Mouse (Mus musculus) lung, postnatal 0 days (tissue): ENCODE measurements at regions not wholly inside any gene's neighbourhood (a gene's known extent, or its start where the extent isn't known, plus 50 kb on each side); places are given as distances from the start of the nearest gene placed in this dataset.

Source experiments
- ATAC-seq: fragments of 200-750 bp; cut with Nextera tagmentation; 2 replicates; pipeline ENCODE4 v1.8.0; 2017; ENCODE audit warnings: moderate library complexity
- DNase-seq: peaks from one replicate; pipeline ENCODE4 v3.0.0-alpha.2; 2016; ENCODE audit warnings: low spot score
- H3K27ac ChIP-seq: fragments of 300-500 bp; sonication (generic); 2 replicates; pipeline ENCODE4 v1.5.1; 2014; ENCODE audit warnings: antibody characterized with exemption, mild to moderate bottlenecking, low read length, mixed read lengths
- H3K27me3 ChIP-seq: fragments of 300-500 bp; sonication (generic); replicated peaks from 2 replicates; pipeline ENCODE4 v1.6.1; 2014; ENCODE audit warnings: low read length, mixed read lengths; ENCODE audit not compliant: insufficient read depth
- H3K36me3 ChIP-seq: fragments of 300-500 bp; sonication (generic); 2 replicates; pipeline ENCODE4 v1.6.1; 2014; ENCODE audit warnings: low read length, mixed read lengths; ENCODE audit not compliant: insufficient read depth
- H3K4me1 ChIP-seq: fragments of 300-500 bp; sonication (generic); 2 replicates; pipeline ENCODE4 v1.6.1; 2014; ENCODE audit warnings: antibody characterized with exemption, low read depth, low read length, mixed read lengths; ENCODE audit not compliant: insufficient read depth
- H3K4me2 ChIP-seq: fragments of 300-500 bp; sonication (generic); replicated peaks from 2 replicates; pipeline ENCODE4 v1.6.1; 2014; ENCODE audit warnings: low read depth, mild to moderate bottlenecking, low read length, moderate library complexity, mixed read lengths
- H3K4me3 ChIP-seq: fragments of 300-500 bp; sonication (generic); 2 replicates; pipeline ENCODE4 v1.5.1; 2014; ENCODE audit warnings: low read depth, low read length
- H3K9ac ChIP-seq: fragments of 300-500 bp; sonication (generic); replicated peaks from 2 replicates; pipeline ENCODE4 v1.6.1; 2014; ENCODE audit warnings: low read depth, mild to moderate bottlenecking
- H3K9me3 ChIP-seq: fragments of 300-500 bp; sonication (generic); 2 replicates; pipeline ENCODE4 v1.6.1; 2016; ENCODE audit warnings: low read length, mixed read lengths
- CTCF ChIP-seq: IDR thresholded peaks from 2 replicates; pipeline ENCODE4 v1.5.1; 2016; ENCODE audit warnings: antibody characterized with exemption, mild to moderate bottlenecking
- EP300 ChIP-seq: IDR thresholded peaks from 2 replicates; pipeline ENCODE4 v1.6.1; 2016; ENCODE audit warnings: antibody characterized with exemption, mild to moderate bottlenecking, control low read depth
- WGBS: fragments of 180-500 bp; shearing (Covaris S2); extraction: QIAGEN DNeasy Blood & Tissue Kit; methylation state at CpG from one replicate; pipeline ENCODE4 v1.1.7; 2014; 5-methylcytosine and 5-hydroxymethylcytosine counted together

GRCm38 (mm10) chr10:16601225-16601595 is 1121.8 kb upstream of the Cited2 start:
- H3K36me3 ChIP-seq, result no peaks in the 10 kb centered on the region
- no peaks in the 10 kb centered on the region for H3K27me3 ChIP-seq
- 21% methylated on average over 1 of the region's 1 CpGs for whole genome bisulfite sequencing
- DNase-seq (no peak), ATAC-seq (no peak)
- H3K4me2 ChIP-seq, result no peak overlapping the region
- H3K9ac ChIP-seq, result no peak overlapping the region
- H3K4me3 ChIP-seq, result no peak overlapping the region
- no peak overlapping the region for H3K27ac ChIP-seq
- no peaks in the 10 kb centered on the region for H3K9me3 ChIP-seq
- H3K4me1 ChIP-seq, result no peaks in the 10 kb centered on the region
- no peak for TF ChIP-seq EP300
- TF ChIP-seq CTCF, result no peak

GRCm38 (mm10) chr10:16608339-16608738 is 1114.7 kb upstream of the Cited2 start:
- no peak overlapping the region for H3K4me3 ChIP-seq
- no peaks in the 10 kb centered on the region for H3K4me1 ChIP-seq
- H3K4me2 ChIP-seq, result no peak overlapping the region
- TF ChIP-seq CTCF (no peak), EP300 (no peak)
- no peaks in the 10 kb centered on the region for H3K36me3 ChIP-seq
- no peak for DNase-seq
- 64% methylated on average over 3 of the region's 3 CpGs for WGBS
- no peak overlapping the region for H3K27ac ChIP-seq
- no peak overlapping the region for H3K9ac ChIP-seq
- no peaks in the 10 kb centered on the region for H3K9me3 ChIP-seq
- ATAC-seq, result no peak
- H3K27me3 ChIP-seq, result no peaks in the 10 kb centered on the region

- WGBS, result 83% methylated on average over 2 of the region's 2 CpGs
- no peaks in the 10 kb centered on the region for H3K9me3 ChIP-seq
- H3K36me3 ChIP-seq, result no peaks in the 10 kb centered on the region
- no peaks in the 10 kb centered on the region for H3K4me1 ChIP-seq
- no peak overlapping the region for H3K9ac ChIP-seq
- H3K4me2 ChIP-seq, result no peak overlapping the region
- ATAC-seq, result no peak
- TF ChIP-seq CTCF (no peak), EP300 (no peak)
- H3K4me3 ChIP-seq, result no peak overlapping the region
- no peaks in the 10 kb centered on the region for H3K27me3 ChIP-seq
- no peak overlapping the region for H3K27ac ChIP-seq
- no peak for DNase-seq
Measured at GRCm38 (mm10) chr10:16618752-16619151, 1104.3 kb upstream of the Cited2 start.

GRCm38 (mm10) chr10:16619584-16619983 is 1103.4 kb upstream of the Cited2 start:
- Histone ChIP-seq H3K9me3 (no peaks in the 10 kb centered on the region), H3K36me3 (no peaks in the 10 kb centered on the region), H3K9ac (no peak overlapping the region), H3K27me3 (no peaks in the 10 kb centered on the region), H3K27ac (no peak overlapping the region), H3K4me1 (no peaks in the 10 kb centered on the region), H3K4me3 (no peak overlapping the region), H3K4me2 (no peak overlapping the region)
- WGBS, result 84% methylated on average over 2 of the region's 2 CpGs
- ATAC-seq, result no peak
- no peak for TF ChIP-seq EP300
- no peak for TF ChIP-seq CTCF
- DNase-seq, result no peak

GRCm38 (mm10) chr10:16620804-16621559 is 1102.0 kb upstream of the Cited2 start:
- no peak for ATAC-seq
- no peak for TF ChIP-seq EP300
- TF ChIP-seq CTCF, result no peak
- 80% methylated on average over 6 of the region's 6 CpGs for WGBS

GRCm38 (mm10) chr10:16622821-16623220 is 1100.2 kb upstream of the Cited2 start:
- DNase-seq (no peak), ATAC-seq (no peak)
- Histone ChIP-seq H3K27me3 (no peaks in the 10 kb centered on the region), H3K4me3 (no peak overlapping the region), H3K4me2 (no peak overlapping the region), H3K4me1 (no peaks in the 10 kb centered on the region), H3K36me3 (no peaks in the 10 kb centered on the region), H3K9ac (no peak overlapping the region), H3K27ac (no peak overlapping the region), H3K9me3 (no peaks in the 10 kb centered on the region)
- TF ChIP-seq EP300 (no peak), CTCF (no peak)
- WGBS, result 68% methylated on average over 3 of the region's 3 CpGs

More at GRCm38 (mm10) chr10:16620804-16621559, 1102.0 kb upstream of the Cited2 start:
- Histone ChIP-seq H3K27me3 (no peaks in the 10 kb centered on the region), H3K4me1 (no peaks in the 10 kb centered on the region), H3K4me3 (no peak overlapping the region), H3K9ac (no peak overlapping the region), H3K36me3 (no peaks in the 10 kb centered on the region), H3K4me2 (no peak overlapping the region), H3K27ac (no peak overlapping the region), H3K9me3 (no peaks in the 10 kb centered on the region)
- no peak for DNase-seq
